Mouse (Mus musculus) E14TG2a.4 (cell line): ENCODE results near the gene Elp1.

Experiments used
- H3K27me3 ChIP-seq: 2 replicates; pipeline ENCODE4 v1.6.1; 2014; ENCODE audit warnings: low read length, control low read depth; ENCODE audit not compliant: insufficient read depth
- H3K36me3 ChIP-seq: 2 replicates; pipeline ENCODE4 v1.6.1; 2014; ENCODE audit warnings: low read length, control low read depth; ENCODE audit not compliant: insufficient read depth
- H3K4me1 ChIP-seq: replicated peaks from 2 replicates; pipeline ENCODE4 v1.6.1; 2014; ENCODE audit warnings: low read depth, low read length, control low read depth
- H3K4me3 ChIP-seq: replicated peaks from 2 replicates; pipeline ENCODE4 v1.5.1; 2014; ENCODE audit warnings: mild to moderate bottlenecking, low read length
- H3K9me3 ChIP-seq: 2 replicates; pipeline ENCODE4 v1.6.1; 2014; ENCODE audit warnings: low read length, control low read depth
- CTCF ChIP-seq: conservative IDR thresholded peaks from 2 replicates; pipeline ENCODE4 v1.5.1; 2014; ENCODE audit warnings: low read length
- NANOG ChIP-seq: IDR thresholded peaks from 2 replicates; pipeline ENCODE4 v1.6.1; 2014; ENCODE audit warnings: borderline replicate concordance, low read length, mixed read lengths
- POU5F1 ChIP-seq: IDR thresholded peaks from 2 replicates; pipeline ENCODE4 v1.6.1; 2014; ENCODE audit warnings: low read length, borderline replicate concordance

Elp1 gene

GRCm38 (mm10) chr4:56812096-56812495, 10.0 kb upstream of the Elp1 start:
- H3K4me3 ChIP-seq = no peak overlapping the region
- H3K9me3 ChIP-seq = no peaks in the 10 kb centered on the region
- TF ChIP-seq POU5F1 (no peak), CTCF (no peak), NANOG (no peak)
- peaks cover 82% of the 10 kb centered on the region for H3K36me3 ChIP-seq
- peaks cover 4% of the 10 kb centered on the region; the same call in 1 of the 2 replicates for H3K4me1 ChIP-seq
- no peaks in the 10 kb centered on the region for H3K27me3 ChIP-seq

- H3K27me3 ChIP-seq = no peaks in the 10 kb centered on the region
- H3K4me1 ChIP-seq = peaks cover 4% of the 10 kb centered on the region; the same call in 1 of the 2 replicates
- H3K4me3 ChIP-seq = no peak overlapping the region
- H3K36me3 ChIP-seq = peaks cover 82% of the 10 kb centered on the region
- H3K9me3 ChIP-seq = no peaks in the 10 kb centered on the region
- TF ChIP-seq CTCF (no peak), NANOG (no peak), POU5F1 (no peak)
Measured at GRCm38 (mm10) chr4:56811642-56812041, 9.5 kb upstream of the Elp1 start.

GRCm38 (mm10) chr4:56809050-56809449, 6.9 kb upstream of the Elp1 start:
- Histone ChIP-seq H3K36me3 (peaks cover 82% of the 10 kb centered on the region), H3K27me3 (no peaks in the 10 kb centered on the region), H3K4me1 (peaks cover 4% of the 10 kb centered on the region; the same call in 1 of the 2 replicates), H3K4me3 (no peak overlapping the region), H3K9me3 (no peaks in the 10 kb centered on the region)
- TF ChIP-seq NANOG = no peak
- no peak for TF ChIP-seq POU5F1

- peaks cover 26% of the 10 kb centered on the region for H3K4me1 ChIP-seq
- H3K4me3 ChIP-seq = peak overlapping the region; percentile 97
- H3K27me3 ChIP-seq = peaks cover 3% of the 10 kb centered on the region; the same call in 1 of the 2 replicates
- peaks cover 73% of the 10 kb centered on the region for H3K36me3 ChIP-seq
- no peaks in the 10 kb centered on the region for H3K9me3 ChIP-seq
- TF ChIP-seq NANOG (no peak), POU5F1 (no peak), CTCF (no peak)
Measured at GRCm38 (mm10) chr4:56802669-56803150, 579 bp upstream of the Elp1 start.

GRCm38 (mm10) chr4:56791373-56791772, 10.8 kb downstream of the Elp1 start:
- TF ChIP-seq POU5F1 (no peak), CTCF (peak; percentile 72)

GRCm38 (mm10) chr4:56771065-56771464, 31.1 kb downstream of the Elp1 start:
- Histone ChIP-seq H3K9me3 (no peaks in the 10 kb centered on the region), H3K36me3 (peaks cover 98% of the 10 kb centered on the region), H3K4me1 (peaks cover 7% of the 10 kb centered on the region; the same call in 1 of the 2 replicates), H3K27me3 (no peaks in the 10 kb centered on the region), H3K4me3 (no peak overlapping the region)
- TF ChIP-seq NANOG (no peak), POU5F1 (no peak), CTCF (no peak)

More at GRCm38 (mm10) chr4:56791373-56791772, 10.8 kb downstream of the Elp1 start:
- Histone ChIP-seq H3K27me3 (no peaks in the 10 kb centered on the region), H3K4me1 (peaks cover 6% of the 10 kb centered on the region; the same call in 1 of the 2 replicates), H3K9me3 (no peaks in the 10 kb centered on the region), H3K36me3 (peaks cover 96% of the 10 kb centered on the region), H3K4me3 (no peak overlapping the region)

- Histone ChIP-seq H3K36me3 (peaks cover 97% of the 10 kb centered on the region), H3K27me3 (no peaks in the 10 kb centered on the region), H3K9me3 (no peaks in the 10 kb centered on the region), H3K4me3 (no peak overlapping the region), H3K4me1 (peaks cover 13% of the 10 kb centered on the region; the same call in 1 of the 2 replicates)
- TF ChIP-seq CTCF (no peak), NANOG (no peak), POU5F1 (no peak)
Measured at GRCm38 (mm10) chr4:56768913-56769312, 33.2 kb downstream of the Elp1 start.

GRCm38 (mm10) chr4:56767861-56768284, 34.3 kb downstream of the Elp1 start:
- Histone ChIP-seq H3K4me3 (no peak overlapping the region), H3K27me3 (no peaks in the 10 kb centered on the region), H3K36me3 (peaks cover 97% of the 10 kb centered on the region), H3K4me1 (peaks cover 13% of the 10 kb centered on the region; the same call in 1 of the 2 replicates), H3K9me3 (no peaks in the 10 kb centered on the region)
- TF ChIP-seq POU5F1 = no peak
- no peak for TF ChIP-seq CTCF

- Histone ChIP-seq H3K4me1 (no peaks in the 10 kb centered on the region), H3K27me3 (no peaks in the 10 kb centered on the region), H3K4me3 (no peak overlapping the region), H3K36me3 (peaks cover 100% of the 10 kb centered on the region), H3K9me3 (no peaks in the 10 kb centered on the region)
- TF ChIP-seq CTCF = no peak
- no peak for TF ChIP-seq POU5F1
- TF ChIP-seq NANOG = no peak
Measured at GRCm38 (mm10) chr4:56757693-56758092, 44.4 kb downstream of the Elp1 start.
